Mouse (Mus musculus) bone marrow macrophage, adult 2 months (primary cell): ENCODE measurements around the gene Mrps21. TPM values are rescaled to one million over a fixed set of nuclear protein-coding genes. Genes with fewer than 3 reads are reported as not detected.

ENCODE experiments used
- H3K27ac ChIP-seq: 2 replicates; pipeline ENCODE4 v1.5.1; 2012; ENCODE audit warnings: low read depth, low read length; ENCODE audit not compliant: insufficient read depth
- H3K4me1 ChIP-seq: 2 replicates; pipeline ENCODE4 v1.6.1; 2012; ENCODE audit warnings: low read length; ENCODE audit not compliant: control insufficient read depth, insufficient read depth
- H3K4me3 ChIP-seq: 2 replicates; pipeline ENCODE4 v1.5.1; 2012; ENCODE audit warnings: mild to moderate bottlenecking, low read length, moderate library complexity; ENCODE audit not compliant: insufficient read depth
- CTCF ChIP-seq: IDR thresholded peaks from 2 replicates; pipeline ENCODE4 v1.5.1; 2012; ENCODE audit warnings: low read depth, mild to moderate bottlenecking, low read length, moderate library complexity
- POLR2A ChIP-seq: IDR thresholded peaks from 2 replicates; pipeline ENCODE4 v1.6.1; 2012; ENCODE audit warnings: mild to moderate bottlenecking, low read depth, low read length, borderline replicate concordance
- polyA plus RNA-seq: library from polyadenylated mRNA; stranded (reverse); fragments of >200 nt; gene quantifications from 2 replicates; pipeline ENCODE4 v1.2.4, GENCODE M21; 2012; ENCODE audit not compliant: missing spikeins, insufficient read depth, insufficient read length

Gene Mrps21
- polyA plus RNA-seq, 1 experiment = 228 TPM

GRCm38 (mm10) chr3:95892066-95893052 is 21.0 kb upstream of the Mrps21 start:
- H3K4me1 ChIP-seq = peaks cover 31% of the 10 kb centered on the region
- H3K27ac ChIP-seq = peak overlapping the region; percentile 37
- peak overlapping the region; percentile 58 for H3K4me3 ChIP-seq
- TF ChIP-seq CTCF = no peak; the same call in 1 of the 2 replicates
- no peak for TF ChIP-seq POLR2A

- Histone ChIP-seq H3K4me1 (peaks cover 31% of the 10 kb centered on the region), H3K4me3 (peak within 1 kb of the TSS; percentile 58), H3K27ac (peak within 1 kb of the TSS; percentile 83)
- TF ChIP-seq POLR2A = no peak
Measured at GRCm38 (mm10) chr3:95891211-95892065, 20.1 kb upstream of the Mrps21 start, which contains the start of gene BC028528. TSS of gene BC028528 (minus strand) at chr3:95892005.

GRCm38 (mm10) chr3:95889664-95890063 is 18.3 kb upstream of the Mrps21 start:
- TF ChIP-seq CTCF = no peak
- TF ChIP-seq POLR2A = no peak
- Histone ChIP-seq H3K4me1 (peaks cover 31% of the 10 kb centered on the region), H3K4me3 (no peak overlapping the region), H3K27ac (no peak overlapping the region)

- H3K4me3 ChIP-seq = no peak overlapping the region
- H3K27ac ChIP-seq = no peak overlapping the region
- TF ChIP-seq POLR2A (no peak), CTCF (no peak)
- H3K4me1 ChIP-seq = peaks cover 29% of the 10 kb centered on the region
Measured at GRCm38 (mm10) chr3:95887596-95887995, 16.3 kb upstream of the Mrps21 start.

- no peak overlapping the region for H3K27ac ChIP-seq
- no peak overlapping the region for H3K4me3 ChIP-seq
- no peak for TF ChIP-seq CTCF
- no peak for TF ChIP-seq POLR2A
- peaks cover 15% of the 10 kb centered on the region for H3K4me1 ChIP-seq
Measured at GRCm38 (mm10) chr3:95884400-95884799, 13.1 kb upstream of the Mrps21 start.

- peak overlapping the region; percentile 25 for H3K27ac ChIP-seq
- peak; percentile 45 for TF ChIP-seq CTCF
- no peak for TF ChIP-seq POLR2A
Measured at GRCm38 (mm10) chr3:95882816-95883425, 11.6 kb upstream of the Mrps21 start.

DNA sequence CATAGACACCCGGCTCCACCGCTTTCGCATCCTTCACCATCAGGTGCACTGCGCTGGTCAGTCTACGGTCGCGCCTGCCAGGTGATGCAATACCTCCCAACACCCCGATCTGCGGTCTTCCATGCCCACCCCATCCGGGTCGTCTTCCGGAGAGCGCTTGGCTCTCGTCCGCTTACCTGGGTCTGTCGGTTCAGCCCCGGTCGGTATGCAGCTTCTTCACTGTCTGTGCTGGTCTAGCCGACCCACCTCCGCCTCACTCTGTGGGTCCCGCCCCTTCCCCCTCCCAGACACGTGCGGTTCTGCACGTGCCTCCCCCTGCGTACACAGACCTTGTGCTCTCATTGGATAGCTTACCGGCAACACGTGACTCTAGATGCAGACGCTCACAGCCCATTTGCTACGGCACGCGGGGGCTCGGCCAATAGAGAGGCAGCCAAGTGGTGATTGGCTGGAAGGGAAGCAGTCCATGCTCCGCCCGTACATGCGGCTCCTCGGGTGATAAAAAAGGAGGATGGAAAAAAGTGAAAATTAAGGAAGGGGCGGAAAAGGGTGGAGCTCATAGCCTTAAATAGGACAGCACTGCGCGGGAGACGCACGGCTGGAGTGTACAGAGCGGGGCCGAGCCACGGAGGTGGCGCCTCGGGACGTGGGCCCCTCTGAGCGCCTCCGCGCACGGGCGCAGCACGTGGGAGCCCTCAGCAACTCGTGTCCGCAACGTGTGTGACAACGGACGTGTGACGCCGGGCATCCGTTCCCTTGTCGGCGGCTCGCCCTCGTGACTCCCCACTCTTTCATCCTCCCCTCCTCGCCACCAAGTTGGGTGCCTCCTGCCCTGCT is 10.9 kb upstream of the Mrps21 start, which contains the start of gene Ciart:
Gene Ciart, minus strand, starts transcription at position 273 of the 837 bp plus-strand sequence.
- no peak for TF ChIP-seq CTCF
- no peak for TF ChIP-seq POLR2A
- peak within 1 kb of the TSS; percentile 75 for H3K4me3 ChIP-seq
- H3K27ac ChIP-seq = peak within 1 kb of the TSS; percentile 25
- H3K4me1 ChIP-seq = no peaks in the 10 kb centered on the region

More at GRCm38 (mm10) chr3:95882816-95883425, 11.6 kb upstream of the Mrps21 start:
- Histone ChIP-seq H3K4me1 (peaks cover 2% of the 10 kb centered on the region), H3K4me3 (peak overlapping the region; percentile 75)

GRCm38 (mm10) chr3:95879063-95879462 is 7.7 kb upstream of the Mrps21 start:
- H3K27ac ChIP-seq = no peak overlapping the region
- no peaks in the 10 kb centered on the region for H3K4me1 ChIP-seq
- TF ChIP-seq CTCF (no peak), POLR2A (no peak)

More at GRCm38 (mm10) chr3:95879063-95879462, 7.7 kb upstream of the Mrps21 start:
- H3K4me3 ChIP-seq = no peak overlapping the region
